Mouse (Mus musculus): ENCODE data around the gene Cntn1. TPM values are rescaled to one million over a fixed set of nuclear protein-coding genes. Genes with fewer than 3 reads are reported as not detected.

The Cntn1 gene
- polyA plus RNA-seq, 2 experiments = 1.2 to 2.5 TPM

DNA sequence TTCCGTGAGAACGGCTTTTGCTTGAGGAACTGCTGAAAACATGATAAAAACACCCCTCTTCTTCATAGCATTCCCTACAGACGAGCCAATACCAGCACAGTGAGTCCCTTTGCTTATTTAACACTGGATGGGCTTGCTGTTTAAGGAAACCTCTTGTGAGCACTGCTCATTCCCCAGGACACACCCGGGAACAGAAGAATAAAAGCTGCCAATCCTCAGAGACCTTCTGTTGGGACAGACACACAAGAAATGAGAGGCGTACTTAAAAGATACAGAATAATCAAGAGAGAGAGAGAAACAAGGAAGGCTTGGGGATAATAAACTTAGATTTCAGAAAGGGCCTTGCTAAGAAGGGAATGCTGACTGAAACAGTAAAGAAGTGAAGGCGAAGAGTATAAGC lies 184.9 kb downstream of the Cntn1 start:
- WGBS = 78% methylated on average over 6 of the region's 6 CpGs
- no peaks in the 10 kb centered on the region for H3K27me3 ChIP-seq (ENCODE audit: control insufficient read depth, insufficient read depth, low read length)
- no peak for TF ChIP-seq POLR2A (IDR thresholded peaks at IDR 0.05; ENCODE audit: borderline replicate concordance, extremely low read depth, insufficient read depth, insufficient read length)

DNA sequence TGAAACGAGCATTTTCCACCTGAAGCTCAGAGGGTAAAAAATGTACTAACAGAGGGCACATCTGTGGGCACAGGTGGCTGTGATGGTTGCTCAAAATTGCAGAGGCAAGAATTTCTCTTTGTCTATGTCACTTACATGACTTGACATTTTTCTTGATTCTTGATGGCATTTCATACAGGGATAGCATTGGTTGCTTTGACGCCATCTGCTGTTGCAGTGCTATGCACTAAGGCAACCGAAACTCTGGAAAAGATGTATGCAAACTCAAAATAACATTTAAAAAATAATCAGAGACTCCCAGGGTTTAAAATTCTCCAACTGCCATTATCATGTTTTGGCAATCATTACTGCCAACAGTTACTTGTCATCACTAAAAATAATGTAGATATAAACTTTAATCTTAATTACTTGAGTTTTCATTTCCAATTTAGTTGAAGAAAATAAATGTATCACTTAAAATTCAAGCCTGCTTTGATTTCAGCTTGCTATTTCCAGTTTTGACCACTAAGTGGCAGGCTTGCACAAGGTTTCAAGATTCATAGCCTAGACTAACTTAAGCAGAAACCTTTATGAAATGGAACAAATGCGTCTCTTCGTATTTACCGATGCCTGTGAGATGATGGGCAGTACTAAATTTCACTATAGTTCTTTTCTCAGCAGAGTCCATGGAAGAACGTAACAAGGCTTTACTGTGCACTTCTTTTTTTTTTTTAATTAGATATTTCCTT lies 214.2 kb downstream of the Cntn1 start:
- Histone ChIP-seq H3K9me3 (ENCODE audit: control insufficient read depth, low read length) (no peaks in the 10 kb centered on the region), H3K36me3 (ENCODE audit: control insufficient read depth, insufficient read depth, low read length) (no peaks in the 10 kb centered on the region), H3K27ac (replicated peaks; ENCODE audit: low read depth, low read length) (no peak overlapping the region), H3K4me3 (replicated peaks; ENCODE audit: low read length) (no peak overlapping the region), H3K9ac (ENCODE audit: low read depth, low read length, severe bottlenecking) (no peak overlapping the region), H3K4me1 (ENCODE audit: control insufficient read depth, insufficient read depth, low read length) (no peaks in the 10 kb centered on the region), H3K27me3 (ENCODE audit: control insufficient read depth, insufficient read depth, low read length) (no peaks in the 10 kb centered on the region), H3K4me2 (replicated peaks; ENCODE audit: low read depth, low read length, severe bottlenecking) (no peak overlapping the region)
- no peak for TF ChIP-seq POLR2A (IDR thresholded peaks at IDR 0.05; ENCODE audit: borderline replicate concordance, extremely low read depth, insufficient read depth, insufficient read length)
- 23% methylated on average over 7 of the region's 7 CpGs for WGBS
- DNase-seq (ENCODE audit: low spot score) (peak; percentile 55), ATAC-seq (ENCODE audit: low FRiP score, low read depth) (no peak)

More for the DNA sequence above, 184.9 kb downstream of the Cntn1 start:
- no peak overlapping the region for H3K4me3 ChIP-seq (replicated peaks; ENCODE audit: low read length)
- no peak for ATAC-seq (ENCODE audit: low FRiP score, low read depth)
- H3K4me1 ChIP-seq (ENCODE audit: control insufficient read depth, insufficient read depth, low read length) = no peaks in the 10 kb centered on the region
- H3K36me3 ChIP-seq (ENCODE audit: control insufficient read depth, insufficient read depth, low read length) = no peaks in the 10 kb centered on the region
- H3K27ac ChIP-seq (replicated peaks; ENCODE audit: low read depth, low read length) = no peak overlapping the region
- H3K4me2 ChIP-seq (replicated peaks; ENCODE audit: low read depth, low read length, severe bottlenecking) = no peak overlapping the region
- no peak for DNase-seq (ENCODE audit: low spot score)
- H3K9ac ChIP-seq (ENCODE audit: low read depth, low read length, severe bottlenecking) = no peak overlapping the region
- no peaks in the 10 kb centered on the region for H3K9me3 ChIP-seq (ENCODE audit: control insufficient read depth, low read length)

DNA sequence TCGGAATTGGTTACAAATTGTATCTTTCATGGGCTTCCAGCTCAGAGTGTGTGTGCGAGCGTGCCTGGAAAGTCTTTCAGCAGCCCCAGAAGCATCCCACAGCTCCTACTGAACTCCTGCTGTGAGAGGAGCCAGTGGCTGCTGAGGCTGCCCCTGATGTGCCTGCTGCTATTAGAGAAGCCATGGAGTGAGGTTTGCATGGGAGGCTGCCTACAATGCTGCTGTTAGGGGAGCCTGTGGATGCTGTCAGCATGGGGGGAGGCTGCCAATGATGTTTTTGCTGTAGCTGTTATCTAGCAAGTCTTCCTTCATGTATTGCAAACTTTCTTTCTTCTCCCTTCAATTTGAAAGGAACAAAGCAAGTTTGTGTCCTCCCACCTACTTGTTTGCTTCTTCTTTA lies 217.4 kb downstream of the Cntn1 start:
- no peak for ATAC-seq (ENCODE audit: low FRiP score, low read depth)
- Histone ChIP-seq H3K4me2 (replicated peaks; ENCODE audit: low read depth, low read length, severe bottlenecking) (no peak overlapping the region), H3K27ac (replicated peaks; ENCODE audit: low read depth, low read length) (no peak overlapping the region), H3K36me3 (ENCODE audit: control insufficient read depth, insufficient read depth, low read length) (no peaks in the 10 kb centered on the region), H3K9me3 (ENCODE audit: control insufficient read depth, low read length) (no peaks in the 10 kb centered on the region), H3K4me1 (ENCODE audit: control insufficient read depth, insufficient read depth, low read length) (no peaks in the 10 kb centered on the region), H3K9ac (ENCODE audit: low read depth, low read length, severe bottlenecking) (no peak overlapping the region), H3K27me3 (ENCODE audit: control insufficient read depth, insufficient read depth, low read length) (no peaks in the 10 kb centered on the region), H3K4me3 (replicated peaks; ENCODE audit: low read length) (no peak overlapping the region)
- WGBS = 47% methylated on average over 3 of the region's 3 CpGs
- DNase-seq (ENCODE audit: low spot score) = no peak
- no peak for TF ChIP-seq POLR2A (IDR thresholded peaks at IDR 0.05; ENCODE audit: borderline replicate concordance, extremely low read depth, insufficient read depth, insufficient read length)

DNA sequence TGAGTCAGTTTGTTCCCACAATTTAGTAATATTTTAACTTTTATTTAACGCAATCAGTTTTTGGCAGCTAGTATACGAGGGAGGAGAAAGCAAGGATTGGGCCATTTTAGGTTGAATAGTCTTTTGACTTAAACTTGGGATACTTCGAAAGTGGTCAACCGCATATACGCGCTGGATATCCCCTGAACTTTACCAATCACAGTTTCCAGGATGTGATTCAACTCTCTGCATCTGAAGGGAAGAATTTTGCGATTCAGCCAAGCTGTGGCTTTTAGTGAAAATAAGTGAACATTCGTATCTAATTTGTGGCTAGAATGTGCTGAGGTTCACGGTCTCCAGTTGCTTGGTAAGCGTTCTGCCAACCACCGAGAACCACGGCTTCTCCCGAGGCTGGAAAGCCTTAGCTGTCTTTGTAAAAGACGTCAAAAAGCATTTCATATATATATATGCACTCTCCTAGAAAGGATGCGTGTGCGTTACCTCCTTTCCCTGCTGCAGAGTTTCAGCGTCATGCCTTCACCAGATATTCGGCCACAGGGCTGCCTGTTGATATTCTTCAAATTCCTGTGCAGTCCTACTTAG lies 217.9 kb downstream of the Cntn1 start:
- Histone ChIP-seq H3K4me1 (ENCODE audit: control insufficient read depth, insufficient read depth, low read length) (no peaks in the 10 kb centered on the region), H3K4me2 (replicated peaks; ENCODE audit: low read depth, low read length, severe bottlenecking) (no peak overlapping the region), H3K9me3 (ENCODE audit: control insufficient read depth, low read length) (no peaks in the 10 kb centered on the region), H3K4me3 (replicated peaks; ENCODE audit: low read length) (no peak overlapping the region), H3K27me3 (ENCODE audit: control insufficient read depth, insufficient read depth, low read length) (no peaks in the 10 kb centered on the region), H3K27ac (replicated peaks; ENCODE audit: low read depth, low read length) (no peak overlapping the region), H3K9ac (ENCODE audit: low read depth, low read length, severe bottlenecking) (no peak overlapping the region), H3K36me3 (ENCODE audit: control insufficient read depth, insufficient read depth, low read length) (no peaks in the 10 kb centered on the region)
- WGBS = 74% methylated on average over 18 of the region's 18 CpGs
- DNase-seq (ENCODE audit: low spot score) (peak; percentile 20), ATAC-seq (ENCODE audit: low FRiP score, low read depth) (no peak)
- no peak for TF ChIP-seq POLR2A (IDR thresholded peaks at IDR 0.05; ENCODE audit: borderline replicate concordance, extremely low read depth, insufficient read depth, insufficient read length)

DNA sequence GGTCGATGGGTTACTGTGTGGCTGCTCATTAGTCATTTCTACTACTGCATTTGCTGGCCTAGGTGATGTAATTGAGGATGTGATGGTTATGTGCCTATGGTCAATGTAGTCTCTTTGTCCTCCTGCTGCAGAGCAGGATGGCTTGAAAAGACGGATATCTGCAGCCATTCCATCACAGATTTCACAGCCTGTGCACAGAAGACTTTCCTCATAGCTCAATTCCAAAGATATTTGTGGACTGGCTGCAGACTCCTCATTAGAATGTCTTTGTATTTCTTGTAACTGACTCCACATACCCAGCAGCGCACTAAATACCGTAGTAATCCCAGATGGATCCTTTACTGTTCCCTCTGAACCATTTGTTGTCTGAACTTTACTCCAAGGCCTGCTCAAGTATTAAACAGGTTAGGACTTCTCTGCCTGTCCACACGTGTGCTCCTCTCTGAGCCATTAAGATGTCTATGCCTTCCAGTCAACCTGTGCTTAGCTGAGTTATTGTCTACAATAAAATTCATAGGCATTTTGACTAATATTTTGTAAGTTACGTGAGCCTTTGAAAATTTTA lies 220.9 kb downstream of the Cntn1 start:
- no peaks in the 10 kb centered on the region for H3K36me3 ChIP-seq (ENCODE audit: control insufficient read depth, insufficient read depth, low read length)
- DNase-seq (ENCODE audit: low spot score) (no peak), ATAC-seq (ENCODE audit: low FRiP score, low read depth) (peak; percentile 62; the same call in 1 of the 2 replicates)
- no peaks in the 10 kb centered on the region for H3K9me3 ChIP-seq (ENCODE audit: control insufficient read depth, low read length)
- H3K27ac ChIP-seq (replicated peaks; ENCODE audit: low read depth, low read length) = no peak overlapping the region
- no peak overlapping the region for H3K4me2 ChIP-seq (replicated peaks; ENCODE audit: low read depth, low read length, severe bottlenecking)
- WGBS = 64% methylated on average over 6 of the region's 6 CpGs
- H3K4me3 ChIP-seq (replicated peaks; ENCODE audit: low read length) = no peak overlapping the region
- H3K9ac ChIP-seq (ENCODE audit: low read depth, low read length, severe bottlenecking) = no peak overlapping the region
- TF ChIP-seq POLR2A (IDR thresholded peaks at IDR 0.05; ENCODE audit: borderline replicate concordance, extremely low read depth, insufficient read depth, insufficient read length) = no peak
- H3K4me1 ChIP-seq (ENCODE audit: control insufficient read depth, insufficient read depth, low read length) = no peaks in the 10 kb centered on the region
- no peaks in the 10 kb centered on the region for H3K27me3 ChIP-seq (ENCODE audit: control insufficient read depth, insufficient read depth, low read length)

Measured in limb, embryonic 14.5 days (tissue).